Mouse (Mus musculus): ENCODE data around the gene Vti1a. TPM values are rescaled to one million over a fixed set of nuclear protein-coding genes. Genes with fewer than 3 reads are reported as not detected.

The Vti1a gene
- total and polyA plus RNA-seq, 3 experiments = 7.7 to 33.2 (median 33.0) TPM

DNA sequence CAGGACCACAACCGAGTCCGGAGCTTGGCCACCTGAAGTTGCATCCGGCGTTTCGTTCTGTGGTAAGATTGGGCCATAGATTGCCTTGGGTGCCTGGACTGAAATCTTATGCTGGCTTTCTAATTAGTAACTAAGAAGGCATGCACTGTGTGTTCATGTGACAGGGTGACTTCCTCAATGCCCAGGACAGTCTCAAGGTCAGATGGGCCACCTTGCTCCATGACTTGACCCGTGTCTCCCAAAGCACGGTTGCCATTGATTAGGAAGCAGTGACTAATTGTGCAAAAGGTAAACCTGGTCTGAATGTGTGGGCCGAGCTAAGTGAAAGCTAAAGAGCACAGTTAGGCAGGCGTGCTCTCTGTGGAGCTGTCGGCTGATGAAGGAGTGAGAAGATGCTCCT is 232.1 kb downstream of the Vti1a start:
- DNase-seq (ENCODE audit: low spot score) = no peak
- H3K27me3 ChIP-seq (ENCODE audit: insufficient read depth, low read length) = no peaks in the 10 kb centered on the region
- no peak for TF ChIP-seq GATA1 (IDR thresholded peaks at IDR 0.05; ENCODE audit: borderline replicate concordance, low read length)
- no peak for TF ChIP-seq GATA2 (IDR thresholded peaks at IDR 0.05; ENCODE audit: borderline replicate concordance, low read depth, low read length)
- TF ChIP-seq TAL1 (conservative IDR thresholded peaks at IDR 0.05; ENCODE audit: low read depth, low read length) = no peak
- TF ChIP-seq CTCF (IDR thresholded peaks at IDR 0.05; ENCODE audit: low read depth, low read length) = no peak
- TF ChIP-seq POLR2AphosphoS5 (IDR thresholded peaks at IDR 0.05; ENCODE audit: insufficient replicate concordance, low read depth, low read length) = no peak
- no peak for ATAC-seq (ENCODE audit: extremely low read depth, insufficient number of reproducible peaks, low FRiP score, poor library complexity, severe bottlenecking)
- no peaks in the 10 kb centered on the region for H3K9me3 ChIP-seq (replicated peaks)
- no peak overlapping the region for H3K4me3 ChIP-seq (ENCODE audit: low read depth, low read length)
- peaks cover 52% of the 10 kb centered on the region for H3K36me3 ChIP-seq (replicated peaks)
- peaks cover 21% of the 10 kb centered on the region for H3K4me1 ChIP-seq (ENCODE audit: insufficient read depth, low read depth, low read length)

GRCm38 (mm10) chr19:55548656-55549055 is 232.6 kb downstream of the Vti1a start:
- ATAC-seq (ENCODE audit: extremely low read depth, insufficient number of reproducible peaks, low FRiP score, poor library complexity, severe bottlenecking) (no peak), DNase-seq (ENCODE audit: low spot score) (no peak)
- H3K9me3 ChIP-seq (replicated peaks) = no peaks in the 10 kb centered on the region
- H3K27me3 ChIP-seq (ENCODE audit: insufficient read depth, low read length) = no peaks in the 10 kb centered on the region
- peaks cover 55% of the 10 kb centered on the region for H3K36me3 ChIP-seq (replicated peaks)
- peaks cover 21% of the 10 kb centered on the region for H3K4me1 ChIP-seq (ENCODE audit: insufficient read depth, low read depth, low read length)
- no peak overlapping the region for H3K4me3 ChIP-seq (ENCODE audit: low read depth, low read length)
- TF ChIP-seq CTCF (IDR thresholded peaks at IDR 0.05; ENCODE audit: low read depth, low read length) (no peak), GATA1 (IDR thresholded peaks at IDR 0.05; ENCODE audit: borderline replicate concordance, low read length) (no peak), GATA2 (IDR thresholded peaks at IDR 0.05; ENCODE audit: borderline replicate concordance, low read depth, low read length) (no peak), POLR2AphosphoS5 (IDR thresholded peaks at IDR 0.05; ENCODE audit: insufficient replicate concordance, low read depth, low read length) (no peak), TAL1 (conservative IDR thresholded peaks at IDR 0.05; ENCODE audit: low read depth, low read length) (no peak)

GRCm38 (mm10) chr19:55550176-55550575 is 234.1 kb downstream of the Vti1a start:
- Histone ChIP-seq H3K9me3 (replicated peaks) (no peaks in the 10 kb centered on the region), H3K4me1 (ENCODE audit: insufficient read depth, low read depth, low read length) (peaks cover 19% of the 10 kb centered on the region), H3K27me3 (ENCODE audit: insufficient read depth, low read length) (no peaks in the 10 kb centered on the region), H3K4me3 (ENCODE audit: low read depth, low read length) (no peak overlapping the region), H3K36me3 (replicated peaks) (peaks cover 64% of the 10 kb centered on the region)
- no peak for DNase-seq (ENCODE audit: low spot score)
- TF ChIP-seq GATA2 (IDR thresholded peaks at IDR 0.05; ENCODE audit: borderline replicate concordance, low read depth, low read length) (no peak), CTCF (IDR thresholded peaks at IDR 0.05; ENCODE audit: low read depth, low read length) (no peak), TAL1 (conservative IDR thresholded peaks at IDR 0.05; ENCODE audit: low read depth, low read length) (no peak), GATA1 (IDR thresholded peaks at IDR 0.05; ENCODE audit: borderline replicate concordance, low read length) (no peak), POLR2AphosphoS5 (IDR thresholded peaks at IDR 0.05; ENCODE audit: insufficient replicate concordance, low read depth, low read length) (no peak)
- ATAC-seq (ENCODE audit: extremely low read depth, insufficient number of reproducible peaks, low FRiP score, poor library complexity, severe bottlenecking) = no peak

GRCm38 (mm10) chr19:55552339-55552738 is 236.2 kb downstream of the Vti1a start:
- DNase-seq (ENCODE audit: low spot score) (no peak), ATAC-seq (ENCODE audit: extremely low read depth, insufficient number of reproducible peaks, low FRiP score, poor library complexity, severe bottlenecking) (no peak)
- peaks cover 13% of the 10 kb centered on the region for H3K4me1 ChIP-seq (ENCODE audit: insufficient read depth, low read depth, low read length)
- TF ChIP-seq GATA1 (IDR thresholded peaks at IDR 0.05; ENCODE audit: borderline replicate concordance, low read length) (no peak), GATA2 (IDR thresholded peaks at IDR 0.05; ENCODE audit: borderline replicate concordance, low read depth, low read length) (no peak), POLR2AphosphoS5 (IDR thresholded peaks at IDR 0.05; ENCODE audit: insufficient replicate concordance, low read depth, low read length) (no peak), TAL1 (conservative IDR thresholded peaks at IDR 0.05; ENCODE audit: low read depth, low read length) (no peak), CTCF (IDR thresholded peaks at IDR 0.05; ENCODE audit: low read depth, low read length) (no peak)
- H3K27me3 ChIP-seq (ENCODE audit: insufficient read depth, low read length) = no peaks in the 10 kb centered on the region
- H3K9me3 ChIP-seq (replicated peaks) = no peaks in the 10 kb centered on the region
- H3K36me3 ChIP-seq (replicated peaks) = peaks cover 68% of the 10 kb centered on the region
- no peak overlapping the region for H3K4me3 ChIP-seq (ENCODE audit: low read depth, low read length)

- no peak for ATAC-seq (ENCODE audit: extremely low read depth, insufficient number of reproducible peaks, low FRiP score, poor library complexity, severe bottlenecking)
- Histone ChIP-seq H3K27me3 (ENCODE audit: insufficient read depth, low read length) (no peaks in the 10 kb centered on the region), H3K4me1 (ENCODE audit: insufficient read depth, low read depth, low read length) (peaks cover 13% of the 10 kb centered on the region), H3K4me3 (ENCODE audit: low read depth, low read length) (no peak overlapping the region), H3K36me3 (replicated peaks) (peaks cover 64% of the 10 kb centered on the region), H3K9me3 (replicated peaks) (no peaks in the 10 kb centered on the region)
- no peak for TF ChIP-seq GATA1 (IDR thresholded peaks at IDR 0.05; ENCODE audit: borderline replicate concordance, low read length)
- no peak for TF ChIP-seq TAL1 (conservative IDR thresholded peaks at IDR 0.05; ENCODE audit: low read depth, low read length)
- no peak for TF ChIP-seq CTCF (IDR thresholded peaks at IDR 0.05; ENCODE audit: low read depth, low read length)
- TF ChIP-seq POLR2AphosphoS5 (IDR thresholded peaks at IDR 0.05; ENCODE audit: insufficient replicate concordance, low read depth, low read length) = no peak
- no peak for TF ChIP-seq GATA2 (IDR thresholded peaks at IDR 0.05; ENCODE audit: borderline replicate concordance, low read depth, low read length)
- DNase-seq (ENCODE audit: low spot score) = no peak
Observed at GRCm38 (mm10) chr19:55552861-55553260, 236.8 kb downstream of the Vti1a start.

- no peak overlapping the region for H3K4me3 ChIP-seq (ENCODE audit: low read depth, low read length)
- no peak for DNase-seq (ENCODE audit: low spot score)
Observed at GRCm38 (mm10) chr19:55554295-55554694, 238.2 kb downstream of the Vti1a start.

More at GRCm38 (mm10) chr19:55554295-55554694, 238.2 kb downstream of the Vti1a start:
- no peaks in the 10 kb centered on the region for H3K9me3 ChIP-seq (replicated peaks)
- TF ChIP-seq GATA2 (IDR thresholded peaks at IDR 0.05; ENCODE audit: borderline replicate concordance, low read depth, low read length) (no peak), CTCF (IDR thresholded peaks at IDR 0.05; ENCODE audit: low read depth, low read length) (no peak), TAL1 (conservative IDR thresholded peaks at IDR 0.05; ENCODE audit: low read depth, low read length) (no peak)
- peaks cover 55% of the 10 kb centered on the region for H3K36me3 ChIP-seq (replicated peaks)
- no peak for ATAC-seq (ENCODE audit: extremely low read depth, insufficient number of reproducible peaks, low FRiP score, poor library complexity, severe bottlenecking)
- H3K27me3 ChIP-seq (ENCODE audit: insufficient read depth, low read length) = no peaks in the 10 kb centered on the region
- H3K4me1 ChIP-seq (ENCODE audit: insufficient read depth, low read depth, low read length) = peaks cover 8% of the 10 kb centered on the region
